Mouse (Mus musculus) fat pad, adult 2 months (tissue): ENCODE data around the gene Myl6b.
"Not testable (repeated sequence)": the region's sequence is repeated elsewhere in the genome, so short reads cannot be mapped to it uniquely, and the experiment has no call there.

Experiments
- DNase-seq: peaks from one replicate; pipeline ENCODE4 v3.0.0-alpha.2; 2011; ENCODE audit warnings: low read depth, low spot score; ENCODE audit errors: extremely low read depth

Myl6b gene

DNA sequence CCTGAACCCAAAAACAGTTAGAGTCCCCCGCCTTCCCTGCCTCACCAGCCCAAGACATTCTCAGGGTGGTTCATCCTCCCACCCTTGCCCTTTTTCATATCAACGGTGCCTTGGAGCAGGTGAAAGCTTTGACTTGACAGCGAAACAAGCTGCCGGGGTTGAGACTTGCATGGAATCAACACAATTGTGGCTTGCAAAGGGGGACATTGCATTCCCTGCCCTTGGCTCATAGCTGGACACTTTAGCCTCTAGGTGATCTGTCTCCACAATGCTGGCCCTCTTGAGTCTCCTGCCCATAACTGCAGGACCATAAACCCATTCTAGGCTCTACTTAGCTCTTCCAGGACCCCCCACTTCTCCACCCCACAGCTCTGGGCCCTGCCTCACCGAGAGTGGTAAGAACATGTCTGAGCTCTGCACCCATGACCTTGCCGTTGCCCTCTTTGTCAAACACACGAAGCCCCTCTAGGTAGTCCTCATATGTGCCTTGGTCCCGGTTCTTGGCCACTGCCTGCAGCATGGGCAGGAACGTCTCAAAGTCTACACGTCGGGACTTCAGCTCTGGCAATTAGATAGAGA lies 3.7 kb downstream of the Myl6b start:
- DNase-seq = no peak

DNA sequence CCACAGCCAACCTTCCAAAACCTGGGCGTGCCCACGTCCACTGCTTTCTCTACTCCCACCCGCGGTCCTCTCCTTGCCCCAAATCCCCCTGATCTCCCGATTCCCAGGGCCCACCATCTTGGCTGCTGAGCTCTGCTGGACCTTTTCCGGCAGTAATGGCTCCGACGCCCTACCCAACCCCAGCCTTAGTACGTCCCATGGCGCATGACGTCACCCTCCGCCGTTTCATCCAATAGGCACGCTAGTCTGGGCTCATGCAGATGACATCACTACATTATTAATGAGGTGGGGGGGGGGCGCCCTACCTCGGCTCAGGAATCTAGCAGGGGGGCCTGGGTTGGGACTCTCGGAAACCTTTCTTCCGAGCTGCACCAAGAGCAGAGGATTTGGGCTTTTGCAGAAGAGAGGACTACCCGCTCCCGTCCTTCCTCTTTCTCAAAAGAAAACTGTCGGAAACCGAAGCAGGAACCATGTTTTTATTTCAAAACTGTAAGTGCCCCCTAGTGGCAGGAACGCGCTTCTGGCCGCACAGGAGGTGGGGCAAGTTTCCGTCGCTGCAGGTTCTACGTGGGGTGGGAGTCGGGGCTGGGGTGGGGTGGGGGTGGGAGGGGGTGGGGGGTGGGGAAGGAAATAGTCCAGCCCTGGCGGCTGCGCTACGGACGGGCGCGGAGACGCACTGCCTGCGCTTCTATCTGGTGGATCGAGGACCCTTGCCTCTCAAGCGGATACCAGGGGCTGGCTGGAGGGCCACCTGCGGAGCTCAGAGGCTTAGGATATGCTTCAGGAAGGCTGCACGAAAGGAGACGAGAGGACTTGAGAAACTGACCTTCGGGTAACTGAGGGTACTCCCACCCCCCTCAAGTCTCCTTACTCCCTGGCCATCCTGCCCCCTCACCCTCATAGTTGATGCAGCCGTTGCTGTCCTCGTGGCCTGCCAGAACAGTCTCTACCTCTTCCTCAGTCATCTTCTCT lies 4.5 kb downstream of the Myl6b start, which contains the start of gene Myl6:
Gene Myl6 (minus strand): TSS at position 451 of the 972 bp plus-strand sequence.
- DNase-seq = peak; percentile 76

DNA sequence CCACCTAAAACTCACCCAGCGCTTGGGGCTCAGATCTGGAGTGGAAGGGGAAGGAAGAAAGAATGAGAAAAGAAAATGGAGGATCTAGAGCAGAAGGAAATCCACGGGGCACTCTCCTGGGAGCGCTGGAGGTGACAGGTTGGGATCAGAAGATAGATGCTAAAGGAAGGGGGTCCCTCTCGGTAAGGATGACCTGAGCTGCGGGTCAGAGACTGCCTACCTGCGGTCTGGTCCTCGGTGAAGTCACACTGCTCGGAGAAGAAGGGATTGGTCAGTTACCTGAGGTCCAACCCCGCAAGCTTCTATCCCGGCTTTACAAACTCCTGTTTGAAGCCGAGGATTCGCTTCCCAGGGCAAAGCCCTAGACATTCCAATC lies 5.2 kb downstream of the Myl6b start:
- DNase-seq = no peak

DNA sequence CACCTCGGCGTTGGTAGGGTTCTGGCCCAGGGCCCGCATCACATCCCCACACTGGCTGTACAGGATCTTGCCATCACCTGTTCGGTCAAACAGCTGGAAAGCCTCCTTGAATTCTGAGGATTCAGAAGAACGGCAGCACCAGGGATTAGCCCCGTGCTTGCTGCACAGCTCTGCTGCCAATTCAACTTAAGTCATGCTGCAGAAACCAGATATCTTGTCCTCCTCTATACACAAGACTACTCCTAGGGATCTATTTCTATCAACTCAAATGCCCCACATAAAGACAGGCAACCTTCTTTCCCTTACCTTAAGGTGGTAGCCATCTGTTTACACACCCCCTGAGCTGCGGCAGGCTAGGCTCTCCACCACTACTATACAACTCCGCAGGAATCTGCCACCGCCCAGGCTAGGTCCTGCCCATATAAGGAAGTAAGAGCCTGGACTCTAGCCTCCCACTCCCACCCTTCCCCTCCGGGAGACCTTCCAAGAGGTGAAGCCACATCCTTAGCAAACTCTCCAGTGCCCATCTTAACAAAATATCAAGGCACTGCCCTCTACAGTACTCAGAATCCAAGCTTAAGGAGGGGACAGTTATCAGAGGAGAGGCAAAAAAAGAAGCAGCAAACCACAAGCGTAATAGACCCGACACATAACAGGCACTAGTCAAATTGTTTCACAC lies 5.7 kb downstream of the Myl6b start:
- DNase-seq = no peak

DNA sequence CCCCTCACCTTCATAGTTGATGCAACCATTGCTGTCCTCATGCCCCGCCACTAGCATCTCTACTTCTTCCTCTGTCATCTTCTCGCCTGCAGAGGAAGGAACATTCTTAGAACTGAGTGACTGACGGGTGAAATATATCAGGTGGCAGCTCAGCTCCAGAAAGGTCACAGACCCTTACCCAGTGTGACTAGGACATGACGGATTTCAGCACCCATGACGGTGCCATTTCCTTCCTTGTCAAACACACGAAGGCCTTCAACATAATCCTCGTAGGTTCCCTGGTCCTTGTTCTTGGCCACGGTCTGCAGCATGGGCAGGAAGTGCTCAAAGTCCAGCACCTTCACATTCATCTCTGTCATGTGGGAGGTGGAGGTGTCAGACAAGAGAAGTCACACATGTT lies 6.4 kb downstream of the Myl6b start:
- not testable (repeated sequence) for DNase-seq

DNA sequence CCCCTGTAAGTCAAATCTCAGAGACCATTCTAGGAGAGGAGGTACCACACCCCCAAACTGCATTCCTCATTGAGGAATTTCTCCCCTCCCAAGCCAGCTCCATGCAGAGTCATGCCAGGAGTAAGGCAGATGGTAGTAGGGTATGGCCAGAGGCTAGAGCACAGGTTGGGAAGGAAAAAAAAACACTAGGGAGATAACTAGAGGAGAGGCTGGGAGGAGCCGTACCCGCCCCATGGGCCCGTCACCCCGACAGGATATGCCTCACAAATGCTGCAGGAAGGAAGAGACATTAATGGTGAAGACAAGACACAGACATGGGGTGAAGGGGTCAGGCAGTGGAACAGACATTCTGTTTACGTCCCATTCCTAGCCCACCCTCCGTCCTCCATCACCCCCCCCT lies 7.0 kb downstream of the Myl6b start:
- no peak for DNase-seq

DNA sequence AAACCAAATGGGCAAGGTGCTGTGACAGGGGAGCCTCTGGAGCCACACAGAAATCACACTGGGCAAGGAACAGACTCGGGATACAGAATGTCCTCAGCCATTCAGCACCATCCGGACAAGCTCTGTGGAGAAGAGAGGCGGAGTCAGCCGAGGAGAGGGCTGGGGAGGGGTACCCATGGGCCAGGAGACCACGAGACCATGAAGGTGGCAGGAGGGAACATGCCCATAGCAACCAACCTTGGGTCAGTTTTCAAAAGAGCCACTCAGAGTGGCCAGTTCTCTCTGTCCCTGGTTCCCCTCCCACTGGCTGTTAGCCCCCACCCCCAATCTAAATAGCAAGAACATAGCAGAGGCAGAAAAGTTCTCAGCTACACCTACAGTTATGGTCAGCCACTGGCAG lies 7.6 kb downstream of the Myl6b start:
- no peak for DNase-seq

DNA sequence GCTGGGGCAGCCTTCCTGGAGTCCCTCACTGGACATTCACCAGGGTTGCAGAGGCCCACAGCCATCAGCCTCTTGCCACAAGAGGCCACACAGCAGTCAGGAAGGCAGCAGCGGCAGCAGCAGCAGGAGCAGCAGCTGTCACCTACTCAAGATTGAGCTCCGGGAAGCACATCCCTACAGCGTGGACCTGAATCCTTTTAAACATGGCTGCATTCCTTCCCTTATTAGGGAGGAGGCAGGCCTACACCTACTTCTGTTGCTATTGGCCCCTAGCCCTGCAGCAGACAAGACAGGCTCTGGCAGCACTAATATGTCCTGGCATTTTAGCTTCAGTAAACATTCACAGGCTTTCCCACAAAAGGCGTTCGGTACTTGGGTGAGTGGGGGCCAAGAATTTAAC lies 8.3 kb downstream of the Myl6b start:
- peak; percentile 63 for DNase-seq

DNA sequence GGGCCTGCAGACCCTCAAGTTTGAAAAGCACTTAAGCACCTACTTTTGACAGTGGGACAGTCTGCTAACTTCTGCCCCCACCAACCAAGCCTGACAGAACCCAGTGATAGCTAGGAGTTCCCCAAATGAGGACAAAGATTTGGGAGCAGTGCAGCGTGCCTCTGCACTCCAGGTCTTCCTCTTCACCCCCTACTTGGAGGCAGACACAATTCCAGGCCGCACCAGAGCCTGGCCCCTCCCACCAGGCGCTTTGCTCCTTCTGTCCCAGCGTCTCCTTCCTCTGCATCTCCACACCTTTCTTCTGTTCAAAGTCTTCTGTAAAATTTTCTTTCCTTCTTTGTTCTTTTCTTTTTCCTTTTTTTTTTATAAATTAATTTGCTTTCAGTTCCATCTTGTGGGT lies 8.7 kb downstream of the Myl6b start:
- no peak for DNase-seq

DNA sequence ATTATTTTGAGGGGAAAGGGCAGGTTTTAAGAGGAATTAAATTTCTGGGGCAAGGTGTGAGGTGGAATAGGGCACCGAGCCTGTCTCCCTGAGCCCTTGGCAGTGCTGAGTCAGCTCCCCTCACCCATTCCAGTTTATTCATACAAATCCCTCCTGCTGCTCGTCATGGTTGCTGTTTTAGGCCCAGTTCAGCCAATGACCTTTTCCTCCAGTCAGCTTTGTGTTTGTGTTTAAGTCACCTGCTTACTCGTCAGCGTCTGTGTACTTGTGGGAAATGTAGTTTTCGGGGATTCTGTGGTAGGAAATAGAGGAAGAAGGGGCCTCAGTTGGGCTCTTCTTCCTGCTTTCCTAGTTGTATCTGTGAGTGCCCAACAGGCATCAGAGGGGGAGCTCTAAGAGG lies 9.1 kb downstream of the Myl6b start:
- no peak for DNase-seq

DNA sequence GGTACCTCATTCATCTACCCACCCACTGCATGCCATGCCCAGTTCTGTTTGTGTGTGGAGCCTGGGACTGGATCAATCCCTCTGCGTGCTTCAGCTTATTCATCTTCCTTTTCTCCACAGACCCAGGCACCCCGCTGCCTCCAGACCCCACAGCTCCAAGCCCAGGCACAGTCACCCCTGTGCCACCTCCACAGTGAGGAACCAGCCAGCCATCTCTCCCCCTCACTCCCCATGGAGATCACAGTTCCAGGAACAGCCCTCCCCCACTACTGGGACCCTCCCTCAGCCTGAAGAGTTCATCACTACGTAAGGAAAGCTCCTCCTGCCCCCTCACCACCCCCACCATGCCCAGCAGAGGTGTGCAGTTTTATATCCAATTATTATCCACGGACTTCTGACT lies 9.7 kb downstream of the Myl6b start:
- DNase-seq = no peak

DNA sequence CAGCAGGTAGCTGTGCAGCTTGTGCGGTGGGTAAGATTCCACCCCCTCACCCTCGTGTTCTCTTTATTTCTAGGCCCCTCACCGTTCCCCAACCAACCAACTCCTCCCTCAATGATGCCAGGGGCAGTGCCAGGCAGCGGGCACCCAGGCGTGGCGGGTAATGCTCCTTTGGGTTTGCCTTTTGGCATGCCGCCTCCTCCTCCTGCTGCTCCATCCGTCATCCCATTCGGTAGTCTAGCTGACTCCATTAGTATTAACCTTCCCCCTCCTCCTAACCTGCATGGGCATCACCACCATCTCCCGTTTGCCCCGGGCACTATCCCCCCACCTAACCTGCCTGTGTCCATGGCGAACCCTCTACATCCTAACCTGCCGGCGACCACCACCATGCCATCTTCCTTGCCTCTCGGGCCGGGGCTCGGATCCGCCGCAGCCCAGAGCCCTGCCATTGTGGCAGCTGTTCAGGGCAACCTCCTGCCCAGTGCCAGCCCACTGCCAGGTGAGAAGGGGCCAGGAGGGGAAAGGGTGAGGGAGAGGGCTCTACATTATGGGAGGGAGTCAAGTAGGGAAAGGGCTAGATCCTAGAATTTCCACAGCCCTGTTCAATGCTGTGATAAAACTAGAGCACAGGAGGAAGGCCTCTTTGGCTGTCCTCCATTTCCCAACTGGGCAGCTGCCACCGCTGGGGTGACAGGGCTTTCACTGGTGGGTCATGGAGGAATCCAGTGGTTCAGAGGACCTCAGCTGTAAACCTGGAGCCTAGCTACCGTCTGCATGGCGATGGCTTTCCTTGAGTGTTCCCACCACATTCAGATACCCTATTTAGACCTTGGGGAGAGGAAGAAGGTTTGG lies 10.4 kb downstream of the Myl6b start:
- no peak for DNase-seq

DNA sequence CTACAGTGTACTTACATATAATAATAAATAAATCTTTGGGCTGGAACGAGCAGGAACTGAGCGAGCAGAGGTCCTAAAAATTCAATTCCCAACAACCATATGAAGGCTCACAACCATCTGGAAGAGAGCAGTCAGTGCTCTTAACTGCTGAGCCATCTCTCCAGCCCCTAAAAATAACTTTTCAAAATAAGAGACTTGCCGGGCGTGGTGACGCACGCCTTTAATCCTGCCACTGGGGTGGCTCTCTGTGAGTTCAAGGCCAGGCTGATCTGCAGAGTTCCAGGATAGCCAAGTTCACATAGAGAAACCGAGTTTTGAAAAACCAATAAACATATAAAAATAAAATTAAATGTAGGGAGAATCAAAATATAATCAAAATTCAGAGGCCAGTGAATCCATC lies 12.1 kb downstream of the Myl6b start:
- DNase-seq = no peak

DNA sequence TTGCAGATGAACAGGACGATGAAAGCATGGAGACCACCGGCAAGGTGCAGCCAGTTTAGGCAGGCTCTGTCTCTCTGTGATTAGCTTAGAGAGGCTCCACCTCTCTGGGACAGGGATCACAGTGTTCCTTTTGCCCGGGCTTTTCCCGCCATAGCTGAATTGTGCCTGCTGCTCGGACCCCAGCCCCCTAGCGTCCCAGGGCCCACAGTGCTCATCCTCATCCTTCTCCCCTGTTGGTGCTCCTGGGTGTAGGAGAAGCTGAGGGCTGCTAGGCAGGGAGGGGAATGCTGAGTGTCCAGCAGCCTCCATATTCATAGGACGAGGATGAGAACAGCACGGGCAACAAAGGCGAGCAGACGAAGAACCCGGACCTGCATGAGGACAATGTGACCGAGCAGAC lies 24.1 kb downstream of the Myl6b start:
- DNase-seq = no peak

DNA sequence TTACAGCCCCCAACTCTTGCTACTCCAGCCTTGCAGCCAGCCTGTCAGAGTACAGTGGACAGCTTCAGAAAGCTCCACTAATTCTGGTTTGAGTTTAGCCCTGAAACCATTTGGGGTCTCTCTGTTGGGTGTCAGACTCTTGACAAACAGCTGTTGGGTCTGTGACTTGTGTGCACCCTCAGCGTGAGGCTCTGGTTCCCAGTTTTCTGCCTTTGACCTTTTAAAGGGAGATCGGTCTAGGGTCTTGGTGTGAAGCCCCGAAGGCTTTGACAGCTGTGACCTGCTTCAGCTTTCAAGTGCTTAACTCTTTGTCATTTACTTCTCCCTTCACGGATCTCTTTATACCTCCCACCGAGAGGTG lies 38.2 kb downstream of the Myl6b start:
- DNase-seq = no peak

DNA sequence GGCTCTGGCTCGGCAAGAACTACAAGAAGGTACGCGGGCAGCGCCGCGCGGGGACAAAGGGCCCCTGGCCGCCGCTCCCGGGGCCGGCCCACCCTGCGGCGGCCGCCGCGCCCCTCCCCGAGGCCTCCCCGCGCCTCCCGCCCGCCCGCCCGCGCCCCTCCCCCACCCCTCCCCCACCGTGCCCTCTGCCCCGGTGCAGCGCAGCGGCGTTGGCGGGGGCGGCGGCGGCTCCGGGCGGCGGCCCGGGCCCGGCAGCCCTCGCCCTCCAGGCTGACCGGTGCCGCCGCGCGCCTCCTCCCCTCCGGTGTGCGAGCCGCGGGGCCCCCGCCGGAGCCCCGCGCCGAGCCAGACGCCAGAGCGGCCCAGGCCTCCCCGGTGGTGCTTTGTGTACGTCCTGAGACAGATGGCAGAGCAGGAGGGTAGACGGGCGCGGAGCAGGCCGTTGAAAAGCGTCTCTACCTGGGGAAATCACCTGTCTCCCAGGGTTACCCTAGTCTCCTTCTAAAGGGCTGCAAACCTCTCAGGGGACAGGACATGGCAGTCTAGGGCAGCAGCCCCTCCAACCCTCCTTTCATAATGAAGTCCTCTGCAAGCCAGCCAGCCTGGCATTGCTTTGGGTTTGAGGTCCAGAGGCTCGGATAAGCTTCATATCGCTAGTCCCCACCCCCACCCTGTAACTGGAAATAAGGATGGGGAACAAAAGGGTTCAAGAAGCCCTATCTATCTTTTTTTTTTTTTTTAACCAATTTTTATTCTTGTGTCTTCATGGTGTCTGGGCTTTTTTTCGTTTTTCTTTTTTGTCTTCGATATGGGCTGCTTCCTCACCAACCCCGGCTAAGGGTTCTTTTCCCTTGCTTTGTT lies 38.8 kb downstream of the Myl6b start:
- no peak for DNase-seq

DNA sequence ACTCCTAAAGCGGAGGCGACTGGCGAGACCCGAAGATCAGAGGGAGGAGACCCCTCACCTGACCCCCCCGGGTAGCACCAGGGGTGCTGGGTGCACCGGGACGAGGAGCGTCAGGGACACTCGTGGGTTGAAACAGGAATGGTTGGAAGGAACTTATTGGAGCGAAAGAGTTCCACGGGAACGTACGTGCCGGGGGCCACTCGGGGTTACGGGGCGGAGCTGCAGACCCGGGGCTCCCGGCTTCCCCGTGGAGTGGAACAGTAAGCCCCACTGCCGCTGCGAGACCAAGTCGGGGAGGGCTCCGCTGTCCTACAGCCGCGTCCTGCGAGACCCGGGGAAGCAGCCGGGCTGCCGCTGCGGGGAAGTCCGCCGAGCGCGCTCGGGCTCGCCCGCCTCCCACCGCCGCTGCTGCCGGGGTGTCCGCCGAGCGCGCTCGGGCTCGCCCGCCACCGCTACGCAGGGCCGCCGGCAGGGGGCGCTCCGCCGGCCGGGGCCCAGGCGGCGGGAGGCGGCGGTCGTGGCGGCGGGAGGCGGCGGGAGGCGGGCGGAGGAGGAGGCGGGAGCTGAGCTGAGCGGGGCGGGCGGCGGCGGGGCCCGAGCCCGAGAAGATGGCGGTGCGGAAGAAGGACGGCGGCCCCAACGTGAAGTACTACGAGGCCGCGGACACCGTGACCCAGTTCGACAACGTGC lies 39.6 kb downstream of the Myl6b start, which contains the start of gene Smarcc2:
Gene Smarcc2 (plus strand): TSS at position 530 of the 690 bp plus-strand sequence.
- DNase-seq = no peak

DNA sequence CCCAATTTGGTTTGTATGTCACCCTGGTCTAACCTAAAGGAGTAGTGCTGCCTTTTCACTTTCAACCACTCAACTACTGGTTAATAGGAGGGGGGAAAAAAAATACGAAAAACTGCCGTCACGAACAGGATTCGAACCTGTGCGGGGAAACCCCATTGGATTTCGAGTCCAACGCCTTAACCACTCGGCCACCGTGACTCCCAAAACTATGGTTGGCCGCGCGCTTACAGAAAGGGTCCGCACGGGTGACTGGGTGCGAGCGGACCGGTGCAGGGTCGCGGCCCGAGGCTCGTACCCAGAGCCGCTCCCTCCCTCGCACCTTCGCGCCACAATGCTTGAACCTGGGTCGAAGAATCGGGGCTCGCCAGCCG lies 40.2 kb downstream of the Myl6b start:
- no peak for DNase-seq

DNA sequence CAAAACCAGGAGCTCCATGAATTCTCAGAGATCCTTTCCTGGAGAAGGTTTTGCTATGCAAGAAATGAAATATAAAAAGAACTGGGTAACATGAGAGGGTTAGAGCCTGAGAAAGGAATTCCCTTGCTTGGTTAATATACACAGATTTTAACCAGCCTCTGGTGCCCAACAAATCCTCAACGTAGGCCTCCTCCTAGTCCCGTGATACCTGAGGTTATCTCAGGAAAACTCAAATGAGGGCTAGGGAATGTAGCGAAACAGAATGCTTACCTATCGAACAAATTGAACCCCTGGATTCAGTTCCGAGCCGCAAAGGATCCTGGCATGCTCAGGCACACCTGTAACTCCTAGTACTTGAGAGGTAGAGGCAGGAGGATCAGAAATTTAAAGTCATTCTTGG lies 40.8 kb downstream of the Myl6b start:
- DNase-seq = no peak

DNA sequence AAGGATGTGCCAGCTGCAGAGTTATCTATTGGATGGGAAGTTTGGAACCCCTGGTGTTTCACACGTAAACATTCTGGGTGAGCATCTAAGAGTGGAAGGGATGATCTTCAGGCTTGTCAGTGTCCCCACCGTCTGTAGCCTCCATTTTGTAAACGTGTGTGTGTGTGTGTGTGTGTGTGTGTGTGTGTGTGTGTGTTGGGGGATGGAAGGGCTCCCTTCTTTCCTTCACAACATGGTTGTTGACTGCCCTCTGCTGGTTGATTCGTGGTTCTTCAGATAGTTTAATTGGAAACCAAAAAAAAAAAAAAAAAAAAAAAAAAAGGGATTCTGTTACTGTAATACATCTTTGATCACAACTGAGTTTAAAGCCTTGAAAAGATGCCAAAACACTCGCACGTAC lies 43.2 kb downstream of the Myl6b start:
- DNase-seq = no peak
